Mouse (Mus musculus) stomach, embryonic 14.5 days (tissue): ENCODE results near the gene Rint1. TPM values are rescaled to one million over a fixed set of nuclear protein-coding genes. Genes with fewer than 3 reads are reported as not detected.

ENCODE experiments used
- ATAC-seq: fragments of 200-750 bp; cut with Nextera tagmentation; 2 replicates; pipeline ENCODE4 v1.8.0; 2017; ENCODE audit warnings: low read depth, moderate TSS enrichment; ENCODE audit not compliant: insufficient number of reproducible peaks, insufficient read depth, low FRiP score
- H3K27ac ChIP-seq: fragments of 300-500 bp; sonication (generic); 2 replicates; pipeline ENCODE4 v1.5.1; 2014; ENCODE audit warnings: mild to moderate bottlenecking, low read length, moderate library complexity, mixed read lengths
- H3K27me3 ChIP-seq: fragments of 300-500 bp; sonication (generic); 2 replicates; pipeline ENCODE4 v1.6.1; 2014; ENCODE audit warnings: low read length, control low read depth, mixed read lengths; ENCODE audit not compliant: control insufficient read depth, insufficient read depth
- H3K36me3 ChIP-seq: fragments of 300-500 bp; sonication (generic); 2 replicates; pipeline ENCODE4 v1.6.1; 2014; ENCODE audit warnings: mild to moderate bottlenecking, control low read depth, low read length, moderate library complexity, mixed read lengths; ENCODE audit not compliant: control insufficient read depth, insufficient read depth
- H3K4me1 ChIP-seq: fragments of 300-500 bp; sonication (generic); 2 replicates; pipeline ENCODE4 v1.6.1; 2014; ENCODE audit warnings: low read length, control low read depth, mixed read lengths; ENCODE audit not compliant: control insufficient read depth, insufficient read depth
- H3K4me2 ChIP-seq: fragments of 300-500 bp; sonication (generic); replicated peaks from 2 replicates; pipeline ENCODE4 v1.6.1; 2014; ENCODE audit warnings: low read depth, low read length, control low read depth
- H3K4me3 ChIP-seq: fragments of 300-500 bp; sonication (generic); 2 replicates; pipeline ENCODE4 v1.5.1; 2014; ENCODE audit warnings: low read depth, low read length, control low read depth
- H3K9ac ChIP-seq: fragments of 300-500 bp; sonication (generic); replicated peaks from 2 replicates; pipeline ENCODE4 v1.6.1; 2014; ENCODE audit warnings: low read depth, mild to moderate bottlenecking, control low read depth, low read length, moderate library complexity, mixed read lengths
- H3K9me3 ChIP-seq: fragments of 300-500 bp; sonication (generic); 2 replicates; pipeline ENCODE4 v1.6.1; 2016; ENCODE audit warnings: low read depth, low read length, control low read depth; ENCODE audit not compliant: control insufficient read depth
- WGBS: fragments of 180-500 bp; shearing (Covaris S2); extraction: QIAGEN DNeasy Blood & Tissue Kit; methylation state at CpG from one replicate; pipeline ENCODE4 v1.1.7; 2014; 5-methylcytosine and 5-hydroxymethylcytosine counted together
- polyA plus RNA-seq: library from polyadenylated mRNA; unstranded; fragments of >200 nt; fragmentation: Nextera tagmentation; extraction: Ambion mirVana; gene quantifications from 2 replicates; pipeline ENCODE4 v1.2.1, GENCODE M21; 2014

The Rint1 gene
- polyA plus RNA-seq, 1 experiment from 2014 or later, result 35.6 TPM

GRCm38 (mm10) chr5:23856164-23856563 is 68.7 kb downstream of the Rint1 start:
- Histone ChIP-seq H3K36me3 (peaks cover 52% of the 10 kb centered on the region), H3K4me2 (no peak overlapping the region), H3K27me3 (no peaks in the 10 kb centered on the region), H3K4me3 (no peak overlapping the region), H3K4me1 (peaks cover 3% of the 10 kb centered on the region; the same call in 1 of the 2 replicates), H3K9me3 (no peaks in the 10 kb centered on the region), H3K9ac (no peak overlapping the region), H3K27ac (no peak overlapping the region)
- 94% methylated on average over 1 of the region's 1 CpGs for WGBS
- ATAC-seq, result no peak

DNA sequence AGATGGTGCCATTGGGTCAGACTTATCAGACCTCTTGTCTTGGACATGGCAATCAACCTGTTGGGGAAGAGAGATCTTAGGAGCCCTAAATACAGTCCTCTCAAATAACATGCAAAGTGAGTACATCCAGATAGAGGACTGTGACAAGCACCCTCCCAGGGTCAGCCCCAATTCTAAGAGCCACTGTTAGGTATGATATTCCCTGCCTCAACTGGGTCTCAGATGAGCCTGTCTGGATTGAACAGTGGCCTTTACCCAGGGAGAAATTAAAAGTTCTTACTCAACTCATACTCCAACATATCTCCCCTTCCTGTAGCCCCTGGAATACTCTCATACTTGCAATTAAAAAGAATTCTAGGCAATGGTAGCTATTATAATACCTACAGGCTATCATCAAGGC is 69.7 kb downstream of the Rint1 start:
- Histone ChIP-seq H3K4me2 (no peak overlapping the region), H3K36me3 (peaks cover 51% of the 10 kb centered on the region), H3K9me3 (no peaks in the 10 kb centered on the region), H3K4me1 (peaks cover 2% of the 10 kb centered on the region; the same call in 1 of the 2 replicates), H3K27me3 (no peaks in the 10 kb centered on the region), H3K27ac (no peak overlapping the region), H3K9ac (no peak overlapping the region), H3K4me3 (no peak overlapping the region)
- no peak for ATAC-seq

DNA sequence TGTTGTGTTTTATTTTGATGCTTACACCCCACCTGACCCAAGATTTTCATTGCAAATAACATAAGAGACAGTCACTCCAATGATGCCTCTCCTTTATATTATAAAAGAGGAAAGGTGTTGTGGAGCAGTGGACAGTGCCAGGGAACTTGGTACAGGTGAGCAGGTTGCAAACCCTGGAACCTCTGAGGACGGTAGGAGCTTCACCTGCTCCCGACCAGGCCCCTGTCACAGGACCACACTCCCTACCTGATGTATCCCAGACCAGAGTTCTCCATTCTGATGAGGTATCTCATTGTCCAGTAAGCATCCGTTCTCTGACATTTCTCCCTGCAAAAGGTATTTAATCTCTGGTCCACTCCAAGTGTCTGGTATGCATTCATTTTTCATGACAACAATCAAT is 70.5 kb downstream of the Rint1 start:
- Histone ChIP-seq H3K36me3 (peaks cover 44% of the 10 kb centered on the region), H3K4me2 (no peak overlapping the region), H3K4me1 (peaks cover 8% of the 10 kb centered on the region; the same call in 1 of the 2 replicates), H3K27ac (no peak overlapping the region), H3K9me3 (no peaks in the 10 kb centered on the region), H3K9ac (no peak overlapping the region), H3K27me3 (no peaks in the 10 kb centered on the region), H3K4me3 (no peak overlapping the region)
- no peak for ATAC-seq
- WGBS, result 69% methylated on average over 3 of the region's 3 CpGs

GRCm38 (mm10) chr5:23858643-23859042 is 71.1 kb downstream of the Rint1 start:
- Histone ChIP-seq H3K4me2 (no peak overlapping the region), H3K9me3 (no peaks in the 10 kb centered on the region), H3K36me3 (peaks cover 40% of the 10 kb centered on the region), H3K27ac (no peak overlapping the region), H3K9ac (no peak overlapping the region), H3K4me3 (no peak overlapping the region), H3K27me3 (no peaks in the 10 kb centered on the region), H3K4me1 (peaks cover 11% of the 10 kb centered on the region; the same call in 1 of the 2 replicates)
- no peak for ATAC-seq
- 80% methylated on average over 7 of the region's 7 CpGs for WGBS

- Histone ChIP-seq H3K27ac (no peak overlapping the region), H3K4me1 (peaks cover 14% of the 10 kb centered on the region; the same call in 1 of the 2 replicates), H3K27me3 (no peaks in the 10 kb centered on the region), H3K4me3 (no peak overlapping the region), H3K9ac (no peak overlapping the region), H3K9me3 (no peaks in the 10 kb centered on the region), H3K36me3 (peaks cover 35% of the 10 kb centered on the region), H3K4me2 (no peak overlapping the region)
- 88% methylated on average over 1 of the region's 1 CpGs for WGBS
- ATAC-seq, result no peak
Measured at GRCm38 (mm10) chr5:23859087-23859718, 71.7 kb downstream of the Rint1 start.

GRCm38 (mm10) chr5:23859896-23860295 is 72.4 kb downstream of the Rint1 start:
- Histone ChIP-seq H3K9ac (no peak overlapping the region), H3K36me3 (peaks cover 28% of the 10 kb centered on the region), H3K27ac (no peak overlapping the region), H3K27me3 (no peaks in the 10 kb centered on the region), H3K4me1 (peaks cover 14% of the 10 kb centered on the region; the same call in 1 of the 2 replicates), H3K9me3 (no peaks in the 10 kb centered on the region), H3K4me2 (no peak overlapping the region), H3K4me3 (no peak overlapping the region)
- 84% methylated on average over 5 of the region's 5 CpGs for WGBS
- no peak for ATAC-seq

DNA sequence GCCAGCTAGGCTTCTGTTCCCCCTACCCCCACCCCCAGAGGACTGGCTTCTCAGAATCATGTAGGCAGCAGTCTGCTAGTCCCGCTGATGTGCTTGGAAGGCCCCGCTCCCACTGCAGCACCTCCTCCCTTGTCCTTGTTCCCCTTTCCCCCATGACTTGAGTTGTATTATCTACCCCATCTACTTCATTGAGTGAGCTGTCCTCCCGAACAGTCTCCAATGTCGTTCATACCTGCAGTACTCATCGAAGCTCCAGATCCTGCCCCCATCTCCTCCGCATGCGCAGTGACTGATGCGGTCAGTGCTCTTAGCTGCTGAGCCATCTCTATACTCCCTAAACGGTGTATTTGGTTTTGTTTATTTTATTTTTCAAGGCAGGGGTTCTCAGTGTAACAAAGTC is 74.2 kb downstream of the Rint1 start:
- peaks cover 14% of the 10 kb centered on the region; the same call in 1 of the 2 replicates for H3K4me1 ChIP-seq
- no peak overlapping the region for H3K27ac ChIP-seq
- no peak overlapping the region for H3K4me3 ChIP-seq
- H3K27me3 ChIP-seq, result no peaks in the 10 kb centered on the region
- H3K9ac ChIP-seq, result no peak overlapping the region
- H3K36me3 ChIP-seq, result peaks cover 11% of the 10 kb centered on the region
- ATAC-seq, result no peak
- no peaks in the 10 kb centered on the region for H3K9me3 ChIP-seq
- WGBS, result 88% methylated on average over 9 of the region's 9 CpGs
- H3K4me2 ChIP-seq, result no peak overlapping the region

DNA sequence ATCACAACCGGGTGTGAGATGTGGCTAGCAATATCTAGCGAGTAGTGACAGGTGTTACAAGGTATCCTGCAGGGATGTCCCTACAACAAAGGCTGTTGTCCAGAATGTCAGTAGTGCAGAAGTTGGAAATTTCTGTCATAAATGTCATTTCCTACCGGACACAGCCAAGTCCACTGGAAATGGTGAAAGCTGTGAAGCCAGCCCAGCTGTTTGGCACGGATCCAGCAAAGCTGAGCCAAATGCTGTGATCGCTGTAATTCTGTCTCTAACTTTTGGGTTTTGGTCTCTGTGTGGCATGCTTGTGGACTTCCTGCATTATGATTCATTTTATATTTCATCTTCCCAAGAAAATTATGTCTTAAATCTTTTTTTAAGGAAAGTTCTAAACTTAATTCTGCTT is 74.8 kb downstream of the Rint1 start:
- Histone ChIP-seq H3K27me3 (no peaks in the 10 kb centered on the region), H3K9ac (no peak overlapping the region), H3K4me3 (no peak overlapping the region), H3K4me2 (no peak overlapping the region), H3K9me3 (no peaks in the 10 kb centered on the region), H3K27ac (no peak overlapping the region), H3K4me1 (peaks cover 14% of the 10 kb centered on the region; the same call in 1 of the 2 replicates), H3K36me3 (0 out of 2 replicates have a peak, but pooled peaks cover 7% of the 10 kb centered on the region)
- ATAC-seq, result no peak
- WGBS, result 49% methylated on average over 5 of the region's 5 CpGs
